Mouse (Mus musculus) liver, postnatal 0 days (tissue): Measurements from ENCODE around the gene Vmn2r50.
"Not testable (repeated sequence)": the region's sequence is repeated elsewhere in the genome, so short reads cannot be mapped to it uniquely, and the experiment has no call there.

Source experiments
- CTCF ChIP-seq: sonication (generic); IDR thresholded peaks from 2 replicates; pipeline ENCODE4 v1.5.1; 2016; ENCODE audit warnings: antibody characterized with exemption, low read depth
- EP300 ChIP-seq: IDR thresholded peaks from 2 replicates; pipeline ENCODE4 v1.6.1; 2016; ENCODE audit warnings: antibody characterized with exemption, low read depth, mild to moderate bottlenecking

- TF ChIP-seq CTCF, EP300: not testable (repeated sequence)
These were observed 60.9 kb downstream of the Vmn2r50 start, which contains the start of gene Vmn2r49 for GRCm38 (mm10) chr7:9992157-9992556.
